Mouse (Mus musculus) thymus, adult 2 months (tissue): Measurements from ENCODE around the gene Usp30. TPM values are rescaled to one million over a fixed set of nuclear protein-coding genes. Genes with fewer than 3 reads are reported as not detected.

Experiments used
- DNase-seq: peaks from one replicate; pipeline ENCODE4 v3.0.0; 2021
- H3K27ac ChIP-seq: fragments of 200-500 bp; 2 replicates; pipeline ENCODE4 v1.5.1; 2012; ENCODE audit warnings: low read length, control low read depth; ENCODE audit not compliant: control insufficient read depth, insufficient read depth
- H3K27me3 ChIP-seq: fragments of 200-500 bp; 2 replicates; pipeline ENCODE4 v1.6.1; 2012; ENCODE audit warnings: mild to moderate bottlenecking, low read length, moderate library complexity, mixed read lengths; ENCODE audit not compliant: control insufficient read depth, insufficient read depth
- H3K36me3 ChIP-seq: fragments of 200-500 bp; 2 replicates; pipeline ENCODE4 v1.6.1; 2012; ENCODE audit warnings: mild to moderate bottlenecking, low read length, moderate library complexity; ENCODE audit not compliant: control insufficient read depth, insufficient read depth
- H3K4me1 ChIP-seq: fragments of 200-500 bp; replicated peaks from 2 replicates; pipeline ENCODE4 v1.6.1; 2012; ENCODE audit warnings: low read length; ENCODE audit not compliant: control insufficient read depth, insufficient read depth
- H3K4me3 ChIP-seq: fragments of 200-500 bp; 2 replicates; pipeline ENCODE4 v1.5.1; 2012; ENCODE audit warnings: mild to moderate bottlenecking, low read length, control low read depth, moderate library complexity; ENCODE audit not compliant: control insufficient read depth, insufficient read depth
- CTCF ChIP-seq: fragments of 200-500 bp; IDR thresholded peaks from 2 replicates; pipeline ENCODE4 v1.5.1; 2012; ENCODE audit warnings: mild to moderate bottlenecking, control low read depth, low read length, moderate library complexity, borderline replicate concordance; ENCODE audit not compliant: control insufficient read depth, poor library complexity, insufficient read depth; ENCODE audit errors: extremely low read depth
- POLR2A ChIP-seq: fragments of 200-500 bp; IDR thresholded peaks from 2 replicates; pipeline ENCODE4 v1.6.1; 2012; ENCODE audit warnings: mild to moderate bottlenecking, low read length, control low read depth, moderate library complexity; ENCODE audit not compliant: control insufficient read depth, poor library complexity, insufficient read depth; ENCODE audit errors: extremely low read depth
- WGBS: fragments of 180-500 bp; shearing (Covaris S2); methylation state at CpG from one replicate; pipeline ENCODE4 v1.1.7; 2018; 5-methylcytosine and 5-hydroxymethylcytosine counted together
- polyA plus RNA-seq: library from polyadenylated mRNA; depleted of rRNA; stranded (reverse); fragments of >200 nt; gene quantifications from 2 replicates; pipeline ENCODE4 v1.2.3, GENCODE M21; 2012

Usp30 gene
- polyA plus RNA-seq, 1 experiment = 25.2 TPM

DNA sequence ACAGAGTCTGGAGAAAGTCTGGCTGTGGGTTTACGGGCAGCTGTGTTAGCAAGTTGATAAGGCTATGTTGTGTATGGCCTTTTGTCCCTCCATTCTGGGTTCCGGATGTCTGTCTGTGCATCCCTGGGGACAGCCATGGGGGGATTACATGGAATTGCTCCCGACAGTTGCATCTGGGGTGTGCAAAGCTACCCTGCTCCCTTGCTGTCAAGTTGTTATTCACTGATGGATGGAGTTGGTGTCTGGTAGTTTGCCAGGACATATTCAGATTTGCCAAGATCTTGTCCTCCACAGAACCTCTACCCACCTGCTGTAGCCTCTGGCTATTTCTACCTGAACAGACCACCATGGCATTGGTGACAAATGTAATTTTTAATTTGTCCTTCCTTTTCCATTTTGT, 19.1 kb upstream of the Usp30 start:
- WGBS = 58% methylated on average over 3 of the region's 3 CpGs
- DNase-seq = no peak
- Histone ChIP-seq H3K36me3 (no peaks in the 10 kb centered on the region), H3K4me3 (no peak overlapping the region), H3K27me3 (no peaks in the 10 kb centered on the region), H3K4me1 (no peaks in the 10 kb centered on the region), H3K27ac (no peak overlapping the region)
- no peak for TF ChIP-seq CTCF
- no peak for TF ChIP-seq POLR2A

DNA sequence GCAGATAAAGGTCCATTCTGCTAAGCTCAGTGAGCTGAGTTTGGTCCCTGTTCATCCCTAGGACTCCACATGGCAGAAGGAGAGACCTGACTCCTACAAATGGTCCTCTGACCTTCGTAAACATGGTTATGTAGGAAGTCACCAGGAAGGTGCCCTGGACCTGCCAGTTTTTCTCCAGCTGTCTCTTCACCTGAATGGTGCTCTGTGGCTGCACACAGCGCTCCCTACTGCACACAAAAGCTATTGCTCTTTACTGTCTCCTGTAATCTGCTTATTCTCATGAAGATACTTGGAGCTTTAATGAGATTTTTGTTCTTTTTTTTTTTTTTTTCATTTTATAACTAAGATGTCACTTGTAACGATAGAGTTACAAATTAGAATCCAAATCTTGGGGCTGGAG, 18.7 kb upstream of the Usp30 start:
- DNase-seq = no peak
- TF ChIP-seq CTCF (no peak), POLR2A (no peak)
- 64% methylated on average over 3 of the region's 3 CpGs for WGBS
- Histone ChIP-seq H3K4me1 (no peaks in the 10 kb centered on the region), H3K27ac (no peak overlapping the region), H3K36me3 (no peaks in the 10 kb centered on the region), H3K27me3 (no peaks in the 10 kb centered on the region), H3K4me3 (no peak overlapping the region)

DNA sequence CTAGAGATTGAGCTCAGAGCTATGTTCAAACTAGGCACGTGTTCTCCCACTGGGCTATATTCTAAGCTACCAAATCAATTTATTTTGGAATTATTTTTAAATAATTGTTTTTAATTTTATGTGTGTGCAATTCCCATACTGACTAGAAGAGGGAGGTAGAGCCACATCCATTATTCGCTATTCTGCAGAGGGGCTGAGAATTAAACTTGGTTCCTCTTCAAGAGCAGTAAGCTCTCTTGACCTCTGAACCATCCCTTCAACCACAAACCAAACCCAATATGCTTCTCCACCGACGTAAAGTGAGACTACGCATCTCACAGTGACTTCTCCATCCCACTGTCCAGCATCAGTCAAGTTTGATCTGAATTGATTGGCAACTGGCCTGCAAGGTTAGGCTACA, 18.1 kb upstream of the Usp30 start:
- Histone ChIP-seq H3K4me1 (no peaks in the 10 kb centered on the region), H3K36me3 (no peaks in the 10 kb centered on the region), H3K27ac (no peak overlapping the region), H3K4me3 (no peak overlapping the region), H3K27me3 (no peaks in the 10 kb centered on the region)
- TF ChIP-seq CTCF (no peak), POLR2A (no peak)
- WGBS = 38% methylated on average over 5 of the region's 5 CpGs
- no peak for DNase-seq

DNA sequence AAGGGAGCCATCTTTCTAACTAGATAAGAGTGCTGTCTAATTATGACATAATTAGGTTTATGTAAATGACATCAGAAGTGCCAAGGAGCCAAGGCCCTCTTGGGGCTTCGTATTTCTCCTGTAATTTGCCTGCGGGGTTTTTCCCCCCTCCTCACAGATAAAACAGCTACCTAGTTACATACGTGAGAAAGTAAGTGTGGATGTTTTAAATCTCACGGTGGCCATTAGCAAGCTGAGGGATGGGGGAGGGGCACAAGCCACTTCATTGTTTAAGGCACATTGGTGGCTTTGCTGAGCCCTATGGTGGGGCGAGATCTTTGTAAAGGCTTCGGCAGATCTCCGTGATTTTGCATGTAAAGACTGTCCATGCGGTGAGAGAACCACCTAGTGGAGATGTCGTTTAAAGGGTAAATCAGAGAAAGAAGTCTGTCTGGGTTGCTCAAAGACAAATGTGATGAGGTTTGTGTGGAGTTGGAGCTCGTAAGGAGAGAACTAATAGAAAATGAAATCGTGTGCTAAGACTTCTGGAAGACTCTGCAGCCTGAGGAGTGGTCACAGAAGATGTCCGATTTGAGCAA, 16.4 kb upstream of the Usp30 start:
- TF ChIP-seq CTCF = no peak
- TF ChIP-seq POLR2A = no peak

DNA sequence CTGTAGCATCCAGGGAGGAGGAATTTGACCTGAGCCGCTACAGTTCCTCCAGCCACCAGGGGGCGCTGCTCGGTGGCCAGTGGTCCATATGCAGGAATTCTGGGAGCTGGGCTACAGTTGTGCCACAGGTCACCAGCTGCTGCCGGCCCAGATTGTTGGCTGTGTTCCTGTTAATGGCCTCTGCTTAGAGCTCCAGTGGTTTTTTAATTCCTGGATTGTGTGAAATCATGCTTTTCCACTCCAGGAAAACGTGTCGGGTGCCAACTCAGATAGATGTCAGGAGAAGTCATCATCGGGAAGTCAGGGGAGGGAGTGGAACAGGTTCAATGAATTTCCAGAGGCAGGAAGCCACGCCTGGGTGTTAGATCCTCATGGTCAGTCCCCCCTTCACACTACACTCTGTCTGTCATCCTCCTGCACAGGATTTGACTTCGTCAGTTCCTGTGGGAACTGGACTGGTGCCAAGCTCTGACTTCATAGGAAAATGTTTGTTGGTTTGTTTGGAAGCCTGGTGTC, 13.0 kb upstream of the Usp30 start:
- no peak overlapping the region for H3K4me3 ChIP-seq
- peak; percentile 40 for DNase-seq
- H3K36me3 ChIP-seq = no peaks in the 10 kb centered on the region

More for the DNA sequence above, 16.4 kb upstream of the Usp30 start:
- DNase-seq = no peak
- Histone ChIP-seq H3K36me3 (no peaks in the 10 kb centered on the region), H3K4me3 (no peak overlapping the region), H3K4me1 (no peaks in the 10 kb centered on the region), H3K27me3 (no peaks in the 10 kb centered on the region), H3K27ac (no peak overlapping the region)
- WGBS = 61% methylated on average over 12 of the region's 12 CpGs

DNA sequence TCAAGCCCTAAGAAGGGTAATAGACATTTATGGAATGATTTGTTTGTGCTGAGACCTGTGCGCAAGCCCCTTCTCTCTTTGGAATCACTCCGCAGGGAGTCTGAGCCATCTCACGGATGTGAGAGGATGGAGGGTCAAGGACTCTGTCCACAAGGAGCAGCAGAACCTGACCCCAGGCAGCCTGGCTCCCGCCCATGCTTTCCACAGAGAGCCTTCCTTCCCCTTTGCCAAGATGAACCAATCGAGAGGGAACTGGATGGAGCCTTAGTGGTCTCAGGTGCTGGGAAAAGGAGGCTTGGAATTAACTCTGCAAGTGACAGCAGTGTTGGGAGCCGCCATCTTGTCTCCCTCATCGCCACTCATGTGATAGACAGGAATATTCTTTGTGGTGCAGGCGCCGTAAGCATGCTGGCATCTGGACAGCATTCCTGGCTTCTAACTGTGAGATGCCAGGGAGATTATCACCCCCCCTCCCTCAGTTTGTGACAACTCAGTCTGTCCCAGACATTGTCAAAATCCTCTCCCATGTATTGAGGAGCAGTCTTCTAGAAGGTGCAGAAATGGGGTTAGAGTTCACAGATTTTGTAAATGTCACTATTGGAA, 8.0 kb upstream of the Usp30 start:
- H3K4me3 ChIP-seq = no peak overlapping the region
- TF ChIP-seq POLR2A (no peak), CTCF (no peak)
- no peaks in the 10 kb centered on the region for H3K27me3 ChIP-seq
- DNase-seq = no peak
- H3K36me3 ChIP-seq = no peaks in the 10 kb centered on the region
- 88% methylated on average over 9 of the region's 9 CpGs for WGBS
- no peak overlapping the region for H3K27ac ChIP-seq
- 0 out of 2 replicates have a peak, but pooled peaks cover 2% of the 10 kb centered on the region for H3K4me1 ChIP-seq

More for the DNA sequence above, 13.0 kb upstream of the Usp30 start:
- H3K27ac ChIP-seq = no peak overlapping the region
- no peaks in the 10 kb centered on the region for H3K4me1 ChIP-seq
- H3K27me3 ChIP-seq = no peaks in the 10 kb centered on the region
- 22% methylated on average over 9 of the region's 9 CpGs for WGBS
- TF ChIP-seq POLR2A (no peak), CTCF (peak; percentile 92)
